Mouse (Mus musculus) forebrain, postnatal 0 days (tissue): Measurements from ENCODE around the gene Cd300ld3. TPM values are rescaled to one million over a fixed set of nuclear protein-coding genes. Genes with fewer than 3 reads are reported as not detected.

Experiments used
- ATAC-seq: fragments of 200-750 bp; cut with Nextera tagmentation; 2 replicates; pipeline ENCODE4 v1.8.0; 2017; ENCODE audit warnings: mild to moderate bottlenecking, moderate library complexity
- DNase-seq: peaks from one replicate; pipeline ENCODE4 v3.0.0-alpha.2; 2015
- H3K27ac ChIP-seq: fragments of 300-500 bp; sonication (generic); 2 replicates; pipeline ENCODE4 v1.5.1; 2014; ENCODE audit warnings: low read depth, mild to moderate bottlenecking, antibody characterized with exemption, low read length, moderate library complexity, mixed read lengths
- H3K27me3 ChIP-seq: fragments of 300-500 bp; sonication (generic); 2 replicates; pipeline ENCODE4 v1.6.1; 2014; ENCODE audit warnings: mild to moderate bottlenecking, low read length, mixed read lengths; ENCODE audit not compliant: insufficient read depth
- H3K36me3 ChIP-seq: fragments of 300-500 bp; sonication (generic); 2 replicates; pipeline ENCODE4 v1.6.1; 2014; ENCODE audit warnings: mild to moderate bottlenecking, moderate library complexity; ENCODE audit not compliant: insufficient read depth
- H3K4me1 ChIP-seq: fragments of 300-500 bp; sonication (generic); 2 replicates; pipeline ENCODE4 v1.6.1; 2014; ENCODE audit warnings: antibody characterized with exemption; ENCODE audit not compliant: insufficient read depth
- H3K4me2 ChIP-seq: fragments of 300-500 bp; sonication (generic); 2 replicates; pipeline ENCODE4 v1.6.1; 2014; ENCODE audit warnings: low read depth, mild to moderate bottlenecking, moderate library complexity
- H3K4me3 ChIP-seq: fragments of 300-500 bp; sonication (generic); 2 replicates; pipeline ENCODE4 v1.5.1; 2014; ENCODE audit warnings: low read depth, low read length, mixed read lengths
- H3K9ac ChIP-seq: fragments of 300-500 bp; sonication (generic); 2 replicates; pipeline ENCODE4 v1.6.1; 2014; ENCODE audit warnings: mild to moderate bottlenecking
- H3K9me3 ChIP-seq: fragments of 300-500 bp; sonication (generic); 2 replicates; pipeline ENCODE4 v1.6.1; 2016; ENCODE audit warnings: low read length
- CTCF ChIP-seq: sonication (generic); IDR thresholded peaks from 2 replicates; pipeline ENCODE4 v1.5.1; 2016; ENCODE audit warnings: antibody characterized with exemption, control low read depth, low read depth
- WGBS: fragments of 180-500 bp; shearing (Covaris S2); extraction: QIAGEN DNeasy Blood & Tissue Kit; methylation state at CpG from one replicate; pipeline ENCODE4 v1.1.7; 2014; 5-methylcytosine and 5-hydroxymethylcytosine counted together
- polyA plus RNA-seq: library from polyadenylated mRNA; unstranded; fragments of >200 nt; fragmentation: Nextera tagmentation; extraction: Ambion mirVana; gene quantifications from 2 replicates; pipeline ENCODE4 v1.2.1, GENCODE M21; 2015
- total RNA-seq: library from RNA; depleted of rRNA; stranded (reverse); fragments of >200 nt; gene quantifications from 2 replicates; pipeline ENCODE4 v1.2.3, GENCODE M21; 2014

Gene Cd300ld3
- total and polyA plus RNA-seq, 2 experiments from 2014 or later = not detected

GRCm38 (mm10) chr11:115075407-115075806 lies 27.2 kb upstream of the Cd300ld3 start:
- Histone ChIP-seq H3K27ac (no peak overlapping the region), H3K27me3 (no peaks in the 10 kb centered on the region), H3K36me3 (no peaks in the 10 kb centered on the region), H3K9ac (no peak overlapping the region), H3K4me3 (no peak overlapping the region), H3K9me3 (no peaks in the 10 kb centered on the region), H3K4me2 (no peak overlapping the region), H3K4me1 (no peaks in the 10 kb centered on the region)
- ATAC-seq (no peak), DNase-seq (no peak)
- 81% methylated on average over 7 of the region's 7 CpGs for WGBS
- TF ChIP-seq CTCF = no peak

- Histone ChIP-seq H3K4me3 (no peak overlapping the region), H3K4me2 (no peak overlapping the region), H3K27ac (no peak overlapping the region), H3K9ac (no peak overlapping the region), H3K36me3 (no peaks in the 10 kb centered on the region), H3K9me3 (no peaks in the 10 kb centered on the region), H3K27me3 (no peaks in the 10 kb centered on the region), H3K4me1 (no peaks in the 10 kb centered on the region)
- DNase-seq (no peak), ATAC-seq (no peak)
- TF ChIP-seq CTCF = no peak
- WGBS = 58% methylated on average over 5 of the region's 5 CpGs
These were observed 24.8 kb upstream of the Cd300ld3 start for GRCm38 (mm10) chr11:115073002-115073401.

GRCm38 (mm10) chr11:115071631-115072294 lies 23.6 kb upstream of the Cd300ld3 start:
- DNase-seq (peak; percentile 29), ATAC-seq (peak; percentile 43; the same call in 1 of the 2 replicates)
- peak overlapping the region; percentile 23; the same call in 1 of the 2 replicates for H3K4me2 ChIP-seq

GRCm38 (mm10) chr11:115071015-115071551 lies 22.9 kb upstream of the Cd300ld3 start:
- Histone ChIP-seq H3K9ac (0 out of 2 replicates have a peak overlapping the region, but pooled peaks have one; percentile 25), H3K9me3 (no peaks in the 10 kb centered on the region), H3K4me2 (peak overlapping the region; percentile 23; the same call in 1 of the 2 replicates), H3K36me3 (no peaks in the 10 kb centered on the region), H3K27me3 (no peaks in the 10 kb centered on the region), H3K4me1 (no peaks in the 10 kb centered on the region), H3K4me3 (no peak overlapping the region), H3K27ac (no peak overlapping the region)
- ATAC-seq (no peak), DNase-seq (no peak)
- 12% methylated on average over 9 of the region's 9 CpGs for WGBS
- TF ChIP-seq CTCF = no peak

More at GRCm38 (mm10) chr11:115071631-115072294, 23.6 kb upstream of the Cd300ld3 start:
- Histone ChIP-seq H3K27ac (no peak overlapping the region), H3K36me3 (no peaks in the 10 kb centered on the region), H3K4me3 (no peak overlapping the region), H3K9me3 (no peaks in the 10 kb centered on the region), H3K4me1 (no peaks in the 10 kb centered on the region), H3K9ac (no peak overlapping the region), H3K27me3 (no peaks in the 10 kb centered on the region)
- 25% methylated on average over 14 of the region's 14 CpGs for WGBS
- TF ChIP-seq CTCF = no peak

GRCm38 (mm10) chr11:115066768-115067167 lies 18.6 kb upstream of the Cd300ld3 start:
- no peaks in the 10 kb centered on the region for H3K36me3 ChIP-seq
- no peaks in the 10 kb centered on the region for H3K27me3 ChIP-seq
- no peak for TF ChIP-seq CTCF
- no peak overlapping the region for H3K27ac ChIP-seq
- no peaks in the 10 kb centered on the region for H3K4me1 ChIP-seq
- H3K4me3 ChIP-seq = no peak overlapping the region
- H3K9me3 ChIP-seq = no peaks in the 10 kb centered on the region
- no peak overlapping the region for H3K9ac ChIP-seq
- WGBS = 82% methylated on average over 6 of the region's 6 CpGs
- no peak overlapping the region for H3K4me2 ChIP-seq
- no peak for ATAC-seq
- DNase-seq = no peak

- no peak within 1 kb of the TSS for H3K9ac ChIP-seq
These were observed 13.9 kb upstream of the Cd300ld3 start, which contains the start of gene Cd300e for GRCm38 (mm10) chr11:115062077-115062476. Gene Cd300e (minus strand): TSS chr11:115062177.

GRCm38 (mm10) chr11:115059797-115060196 lies 11.6 kb upstream of the Cd300ld3 start:
- H3K9ac ChIP-seq = no peak overlapping the region
- H3K27ac ChIP-seq = no peak overlapping the region
- H3K36me3 ChIP-seq = no peaks in the 10 kb centered on the region
- no peaks in the 10 kb centered on the region; the same call in 1 of the 2 replicates for H3K27me3 ChIP-seq
- DNase-seq (no peak), ATAC-seq (no peak)
- WGBS = 86% methylated on average over 2 of the region's 2 CpGs
- TF ChIP-seq CTCF = no peak
- no peak overlapping the region for H3K4me3 ChIP-seq
- H3K4me1 ChIP-seq = no peaks in the 10 kb centered on the region
- no peaks in the 10 kb centered on the region for H3K9me3 ChIP-seq
- no peak overlapping the region for H3K4me2 ChIP-seq

More at GRCm38 (mm10) chr11:115062077-115062476, 13.9 kb upstream of the Cd300ld3 start, which contains the start of gene Cd300e:
- 31% methylated on average over 5 of the region's 5 CpGs for WGBS
- ATAC-seq (no peak), DNase-seq (no peak)
- Histone ChIP-seq H3K36me3 (no peaks in the 10 kb centered on the region), H3K27me3 (no peaks in the 10 kb centered on the region), H3K4me2 (no peak within 1 kb of the TSS), H3K27ac (no peak within 1 kb of the TSS), H3K4me1 (no peaks in the 10 kb centered on the region), H3K9me3 (no peaks in the 10 kb centered on the region), H3K4me3 (no peak within 1 kb of the TSS)
- TF ChIP-seq CTCF = no peak
